Mouse (Mus musculus) embryonic fibroblast, embryonic 13.5 days (primary cell): ENCODE measurements around the gene Vipr2.

Source experiments
- CTCF ChIP-seq: IDR thresholded peaks from 2 replicates; pipeline ENCODE4 v1.5.1; 2011; ENCODE audit warnings: mild to moderate bottlenecking, control low read depth, low read length, moderate library complexity, borderline replicate concordance; ENCODE audit not compliant: insufficient read depth
- POLR2A ChIP-seq: IDR thresholded peaks from 2 replicates; pipeline ENCODE4 v1.6.1; 2011; ENCODE audit warnings: low read depth, mild to moderate bottlenecking, control low read depth, low read length, moderate library complexity

- TF ChIP-seq CTCF: no peak
- TF ChIP-seq POLR2A: no peak
Measured at GRCm38 (mm10) chr12:116145686-116146085, 68.2 kb downstream of the Vipr2 start.
